Mouse (Mus musculus) heart, embryonic 14.5 days (tissue): ENCODE data around the gene Cfc1. TPM values are rescaled to one million over a fixed set of nuclear protein-coding genes. Genes with fewer than 3 reads are reported as not detected.

ENCODE experiments used
- polyA plus RNA-seq: library from polyadenylated mRNA; unstranded; fragments of >200 nt; fragmentation: Nextera tagmentation; extraction: Ambion mirVana; gene quantifications from 2 replicates; pipeline ENCODE4 v1.2.1, GENCODE M21; 2014

Cfc1 gene
- polyA plus RNA-seq, 1 experiment from 2014 or later = not detected

Other genes with a start within 250 kb of the Cfc1 start
- gene Ccdc115, start 96.0 kb upstream of the Cfc1 start, polyA plus RNA-seq = 42.6 and 46.3 TPM in 2 replicates
- gene Imp4, start 95.8 kb upstream of the Cfc1 start, polyA plus RNA-seq = 59.0 and 66.7 TPM in 2 replicates
- gene Ptpn18, start 75.9 kb upstream of the Cfc1 start, polyA plus RNA-seq = 16.2 and 16.3 TPM in 2 replicates
- not detected in 2 replicates for gene Prss39, start 37.2 kb upstream of the Cfc1 start, polyA plus RNA-seq
- gene Prss40, start 25.3 kb downstream of the Cfc1 start, polyA plus RNA-seq = not detected in 2 replicates
- not detected in 2 replicates for gene Amer3, start 44.0 kb downstream of the Cfc1 start, polyA plus RNA-seq